ENCODE assay signal across 9 mouse cellular contexts in the genomic region with DNA sequence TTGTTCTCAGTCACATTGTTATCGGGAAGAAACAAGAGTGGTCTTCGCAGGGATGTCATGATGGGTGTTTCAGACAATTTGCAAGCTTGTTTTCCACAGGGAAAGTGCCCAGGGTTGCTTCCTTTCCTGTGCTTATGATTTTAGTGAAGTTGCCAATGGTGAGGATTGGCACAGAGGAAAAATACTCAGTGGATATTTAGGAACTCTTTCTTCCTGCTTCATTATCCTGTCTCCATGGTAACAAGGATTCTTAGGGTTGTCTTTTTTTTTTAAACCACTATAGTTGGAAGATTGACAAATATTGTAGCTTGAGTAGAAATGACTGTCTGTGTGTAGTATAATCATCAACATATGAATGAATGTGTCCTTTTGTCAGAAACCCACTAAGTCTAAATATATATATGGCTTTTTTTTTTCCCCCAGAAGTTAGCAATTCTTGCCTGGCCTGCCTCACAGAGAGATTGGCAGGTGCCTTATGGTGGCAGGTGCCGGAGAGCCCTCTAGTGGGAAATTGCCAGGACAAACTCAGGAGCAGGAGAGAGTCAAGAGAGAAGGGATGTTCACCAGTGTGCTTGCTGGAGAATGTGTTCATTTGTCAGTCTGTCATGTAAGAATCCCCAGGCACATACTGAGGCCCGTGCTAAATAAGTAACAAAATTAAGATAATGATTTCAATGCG. TPM values are rescaled to one million over a fixed set of nuclear protein-coding genes. Genes with fewer than 3 reads are reported as not detected.
A peak's percentile ranks its signal among the peaks of the same experiment; 100 is the strongest.
DNase-seq lines count a peak whose midpoint lies in the region; ATAC-seq and TF ChIP-seq lines count a peak whose summit lies in the region.
"Had no signal": no experiment of that assay in that cellular context is flagged by ENCODE, and none has a peak within 500 bp of the region (broad histone marks: within the 10 kb centered on the region; RNA-seq: fewer than 3 reads in every experiment).

No protein-coding gene starts in this region.

- no peak for TF ChIP-seq EP300 in CH12.LX (IDR thresholded peaks at IDR 0.05; ENCODE audit: low read length)

- 0 out of 2 replicates have a peak overlapping the region, but pooled peaks have one; percentile 11 for H3K27ac ChIP-seq in hindbrain, embryonic 14.5 days
- H3K27ac ChIP-seq in hindbrain, embryonic 11.5 days (ENCODE audit: low read depth, low read length) = no peak overlapping the region
- H3K27ac ChIP-seq in CH12.LX (ENCODE audit: insufficient read depth, low read depth) = no peak overlapping the region
- peak overlapping the region; percentile 45; the same call in 1 of the 2 replicates for H3K27ac ChIP-seq in hindbrain, postnatal 0 days
- H3K27ac ChIP-seq: macrophage had no signal

- H3K4me3 ChIP-seq in hindbrain, embryonic 14.5 days (replicated peaks; ENCODE audit: low read length) = no peak overlapping the region
- H3K4me3 ChIP-seq in hindbrain, embryonic 11.5 days (ENCODE audit: low read depth, low read length) = no peak overlapping the region
- H3K4me3 ChIP-seq in CH12.LX (replicated peaks in 1 of 3; ENCODE audit: low read depth in 2 of 3, low read length in 2 of 3, poor library complexity in 1 of 3) = no peak overlapping the region
- no peak overlapping the region for H3K4me3 ChIP-seq in hindbrain, postnatal 0 days (ENCODE audit: low read length)

- dilution Hi-C loops in CH12.LX (cut with MboI; ENCODE audit: extremely low pct_ligation_motif_present, extremely low pct_unique_long_range_greater_than_20kb, low sequenced_read_pairs) = no loop called here

- no peak overlapping the region for H3K4me2 ChIP-seq in hindbrain, embryonic 14.5 days (replicated peaks)
- no peak overlapping the region for H3K4me2 ChIP-seq in hindbrain, embryonic 11.5 days (replicated peaks; ENCODE audit: low read depth, low read length)
- no peak overlapping the region for H3K4me2 ChIP-seq in CH12.LX (ENCODE audit: insufficient read depth, low read depth, poor library complexity, severe bottlenecking)
- no peak overlapping the region for H3K4me2 ChIP-seq in hindbrain, postnatal 0 days (ENCODE audit: low read depth, low read length)

- no peaks in the 10 kb centered on the region for H3K9me3 ChIP-seq in hindbrain, embryonic 14.5 days (ENCODE audit: control insufficient read depth, low read length)
- no peaks in the 10 kb centered on the region for H3K9me3 ChIP-seq in hindbrain, embryonic 11.5 days (ENCODE audit: control insufficient read depth, low read length)
- peaks cover 3% of the 10 kb centered on the region for H3K9me3 ChIP-seq in CH12.LX (replicated peaks; ENCODE audit: low read length)
- H3K9me3 ChIP-seq in hindbrain, postnatal 0 days (ENCODE audit: low read length) = no peaks in the 10 kb centered on the region

- TF ChIP-seq POLR2A in CH12.LX (IDR thresholded peaks at IDR 0.05; ENCODE audit: low read depth, low read length) = no peak

- TF ChIP-seq RAD21 in CH12.LX (IDR thresholded peaks at IDR 0.05; ENCODE audit: low read depth, low read length) = peak; percentile 70

- no peaks in the 10 kb centered on the region for H3K27me3 ChIP-seq in hindbrain, embryonic 14.5 days (ENCODE audit: control insufficient read depth, insufficient read depth, low read length)
- H3K27me3 ChIP-seq in hindbrain, embryonic 11.5 days (ENCODE audit: control insufficient read depth, insufficient read depth, low read length) = no peaks in the 10 kb centered on the region
- no peaks in the 10 kb centered on the region for H3K27me3 ChIP-seq in CH12.LX (replicated peaks)
- H3K27me3 ChIP-seq in hindbrain, postnatal 0 days (ENCODE audit: insufficient read depth, low read length) = no peaks in the 10 kb centered on the region

- 48% methylated on average over 5 of the region's 5 CpGs for WGBS in hindbrain, embryonic 14.5 days
- whole genome bisulfite sequencing in hindbrain, embryonic 11.5 days = 70% methylated on average over 5 of the region's 5 CpGs
- WGBS in hindbrain, postnatal 0 days = 39% methylated on average over 5 of the region's 5 CpGs

- DNase-seq in hindbrain, embryonic 14.5 days (ENCODE audit: low spot score) = peak; percentile 41
- DNase-seq in hindbrain, embryonic 11.5 days (ENCODE audit: low spot score) = no peak
- DNase-seq in CH12.LX (ENCODE audit: extremely low read depth) = peak; percentile 21
- DNase-seq in cerebellum, adult 11-12 months = peak; percentile 58
- peak; percentile 69 for DNase-seq in hindbrain, postnatal 0 days (ENCODE audit: low spot score)
- DNase-seq in layer of hippocampus, adult 8-10 months (ENCODE audit: low spot score in 2 of 2) = no peak
- DNase-seq in left cerebral cortex, adult 18-20 months (ENCODE audit: low spot score in 2 of 2) = no peak

- H3K4me1 ChIP-seq in hindbrain, embryonic 14.5 days (replicated peaks; ENCODE audit: control insufficient read depth, insufficient read depth, low read length) = peaks cover 19% of the 10 kb centered on the region; the same call in 1 of the 2 replicates
- H3K4me1 ChIP-seq in hindbrain, embryonic 11.5 days (replicated peaks; ENCODE audit: control insufficient read depth, insufficient read depth, low read length) = no peaks in the 10 kb centered on the region
- no peaks in the 10 kb centered on the region for H3K4me1 ChIP-seq in CH12.LX (ENCODE audit: control insufficient read depth in 1 of 2, insufficient read depth in 2 of 2)
- H3K4me1 ChIP-seq in hindbrain, postnatal 0 days (ENCODE audit: insufficient read depth, low read length) = 0 out of 2 replicates have a peak, but pooled peaks cover 4% of the 10 kb centered on the region

- H3K9ac ChIP-seq in hindbrain, embryonic 14.5 days = no peak overlapping the region
- no peak overlapping the region for H3K9ac ChIP-seq in hindbrain, embryonic 11.5 days (ENCODE audit: low read depth, low read length)
- no peak overlapping the region for H3K9ac ChIP-seq in CH12.LX (ENCODE audit: insufficient read depth, low read depth)
- H3K9ac ChIP-seq in hindbrain, postnatal 0 days (replicated peaks; ENCODE audit: low read length) = no peak overlapping the region

- in situ Hi-C loops in CH12.LX (cut with MboI; ENCODE audit: low pct_ligation_motif_present, low pct_unique_long_range_greater_than_20kb, low sequenced_read_pairs) = no loop called here

- ATAC-seq in hindbrain, embryonic 14.5 days (ENCODE audit: low FRiP score) = no peak
- ATAC-seq in hindbrain, embryonic 11.5 days (ENCODE audit: low FRiP score) = no peak
- peak; percentile 43; the same call in 1 of the 2 replicates for ATAC-seq in hindbrain, postnatal 0 days
- no peak for ATAC-seq in erythroid progenitor cell, adult 5-6 weeks (replicated peaks; ENCODE audit: low FRiP score, poor library complexity, severe bottlenecking)

- H3K79me2 ChIP-seq in CH12.LX (replicated peaks; ENCODE audit: control insufficient read depth, extremely low read depth, insufficient read depth, poor library complexity, severe bottlenecking) = no peaks in the 10 kb centered on the region

- H3K36me3 ChIP-seq in hindbrain, embryonic 14.5 days (replicated peaks; ENCODE audit: control insufficient read depth, insufficient read depth) = no peaks in the 10 kb centered on the region
- no peaks in the 10 kb centered on the region for H3K36me3 ChIP-seq in hindbrain, embryonic 11.5 days (ENCODE audit: control insufficient read depth, insufficient read depth, low read length)
- H3K36me3 ChIP-seq in CH12.LX (replicated peaks in 1 of 2; ENCODE audit: control insufficient read depth in 1 of 2, insufficient read depth in 1 of 2, low read length in 1 of 2) = no peaks in the 10 kb centered on the region
- no peaks in the 10 kb centered on the region for H3K36me3 ChIP-seq in hindbrain, postnatal 0 days (ENCODE audit: insufficient read depth, low read length)

- peak in 1 of 2 experiments; percentile 69; a peak in 2 of 4 replicates for TF ChIP-seq CTCF in CH12.LX (conservative IDR thresholded peaks at IDR 0.05 in 1 of 2, IDR thresholded peaks at IDR 0.05 in 1 of 2; ENCODE audit: low read depth in 2 of 2, low read length in 2 of 2)
- TF ChIP-seq CTCF in hindbrain, postnatal 0 days (IDR thresholded peaks at IDR 0.05; ENCODE audit: low read depth) = peak; percentile 58

TF ChIP-seq in CH12.LX, 34 proteins besides CTCF, POLR2A, EP300 and RAD21:
- no peak for TF ChIP-seq NRF1 (IDR thresholded peaks at IDR 0.05; ENCODE audit: low read depth, low read length)
- TF ChIP-seq NELFE (IDR thresholded peaks at IDR 0.05; ENCODE audit: low read depth, low read length) = no peak
- TF ChIP-seq ZC3H11A (IDR thresholded peaks at IDR 0.05; ENCODE audit: low read depth, low read length) = peak; percentile 35; the same call in 1 of the 2 replicates
- no peak for TF ChIP-seq CHD2 (IDR thresholded peaks at IDR 0.05; ENCODE audit: low read length)
- no peak for TF ChIP-seq POLR2AphosphoS2 (IDR thresholded peaks at IDR 0.05; ENCODE audit: low read depth, low read length)
- no peak for TF ChIP-seq JUN (IDR thresholded peaks at IDR 0.05; ENCODE audit: insufficient read depth, low read depth, low read length)
- no peak for TF ChIP-seq KAT2A (IDR thresholded peaks at IDR 0.05; ENCODE audit: insufficient replicate concordance, low read length)
- peak; percentile 76 for TF ChIP-seq SMC3 (IDR thresholded peaks at IDR 0.05; ENCODE audit: low read depth, low read length)
- TF ChIP-seq ZNF384 (IDR thresholded peaks at IDR 0.05; ENCODE audit: low read depth, low read length) = peak; percentile 61

RNA-seq across cellular contexts. Expression of a gene that starts 49.4 kb away (rescaled TPM):
- polyA plus RNA-seq in hindbrain, embryonic 14.5 days (2014; fragmentation: Nextera tagmentation; extraction: Ambion mirVana) = 3.3 and 3.5 TPM in 2 replicates
- polyA plus RNA-seq in hindbrain, embryonic 11.5 days (2014; fragmentation: Nextera tagmentation; extraction: Ambion mirVana) = 0.63 and 0.83 TPM in 2 replicates
- total RNA-seq in CH12.LX (2012; rRNA removed) (0.63 and 1.2 TPM in 2 replicates), CH12.LX (2014; rRNA removed) (0.35 and 0.64 TPM in 2 replicates)
- polyA plus RNA-seq in CH12.LX (2012; ENCODE audit: insufficient read length, low read depth) = 0.97 and 1.3 TPM in 2 replicates
- total RNA-seq in hindbrain, postnatal 0 days (2014; rRNA removed) = 1.4 and 4.2 TPM in 2 replicates
- polyA plus RNA-seq in hindbrain, postnatal 0 days (2015; fragmentation: Nextera tagmentation; extraction: Ambion mirVana) = 1.0 TPM in 2 replicates
- total RNA-seq in erythroid progenitor cell, adult 5-6 weeks (2015; ENCODE audit: low replicate concordance) = not detected in 2 replicates
- total RNA-seq in erythroid progenitor cell, adult 5-6 weeks (2017; ENCODE audit: low replicate concordance) = not detected in 2 replicates
- 100 to 1,000 TPM; 309 to 327 (median 317) TPM for total RNA-seq in layer of hippocampus, adult 8-10 months (2022)
- 10 to 100 TPM; 73.0 to 85.6 TPM for total RNA-seq in left cerebral cortex, adult 18-20 months (2021)
- polyA plus RNA-seq: macrophage had no signal

Comparison
In these comparisons a context has a peak if more than half of its experiments do, and no peak if none do; other contexts are left out.
1. DNase-seq: peak in hindbrain, embryonic 14.5 days (single experiment), CH12.LX (single experiment), cerebellum, adult 11-12 months (single experiment) and hindbrain, postnatal 0 days (single experiment); none in hindbrain, embryonic 11.5 days (single experiment), layer of hippocampus, adult 8-10 months (0 of 2) and left cerebral cortex, adult 18-20 months (0 of 2).
2. H3K27ac ChIP-seq: peak in hindbrain, embryonic 14.5 days (single experiment) and hindbrain, postnatal 0 days (single experiment); none in hindbrain, embryonic 11.5 days (single experiment) and CH12.LX (single experiment).
3. RNA of a gene that starts 49.4 kb away (total RNA-seq): 309 to 327 TPM in layer of hippocampus, adult 8-10 months and 73.0 to 85.6 TPM in left cerebral cortex, adult 18-20 months; 1.4 to 4.2 TPM in hindbrain, postnatal 0 days, 0.35 to 1.2 TPM in CH12.LX and not detected in erythroid progenitor cell, adult 5-6 weeks; every median in the first group is over 10 times any median in the second.